Mouse (Mus musculus) heart, adult 8-10 months (tissue): Measurements from ENCODE around the gene Arhgef2. TPM values are rescaled to one million over a fixed set of nuclear protein-coding genes. Genes with fewer than 3 reads are reported as not detected.

ENCODE experiments used
- DNase-seq: peaks from one replicate; pipeline ENCODE4 v3.0.0; 2022; ENCODE audit warnings: low spot score
- total RNA-seq, 4 experiments: library from RNA; stranded (reverse); gene quantifications; 2 replicates each; pipeline ENCODE4 v1.2.4; 2022

The Arhgef2 gene
- total RNA-seq, 4 experiments from 2014 or later, result 38.8 to 45.9 (median 41.4) TPM

- no peak for DNase-seq
Measured at GRCm38 (mm10) chr3:88664095-88664494, 58.3 kb downstream of the Arhgef2 start.

- DNase-seq, result peak; percentile 90
Measured at GRCm38 (mm10) chr3:88677399-88677798, 71.6 kb downstream of the Arhgef2 start.

GRCm38 (mm10) chr3:88683814-88684213 is 78.0 kb downstream of the Arhgef2 start:
- DNase-seq, result no peak

GRCm38 (mm10) chr3:88684236-88684979 is 78.6 kb downstream of the Arhgef2 start:
- no peak for DNase-seq

- DNase-seq, result peak; percentile 99
Measured at GRCm38 (mm10) chr3:88684980-88685941, 79.5 kb downstream of the Arhgef2 start, which contains the start of gene Khdc4. TSS of gene Khdc4 (plus strand) at chr3:88685803.

- no peak for DNase-seq
Measured at GRCm38 (mm10) chr3:88685958-88686451, 80.2 kb downstream of the Arhgef2 start.

GRCm38 (mm10) chr3:88686734-88687611 is 81.2 kb downstream of the Arhgef2 start:
- no peak for DNase-seq

GRCm38 (mm10) chr3:88689079-88689478 is 83.3 kb downstream of the Arhgef2 start:
- DNase-seq, result no peak

- no peak for DNase-seq
Measured at GRCm38 (mm10) chr3:88695545-88695944, 89.8 kb downstream of the Arhgef2 start.

Other genes with a start within 250 kb of the Arhgef2 start
- under 1 TPM in 3 of 4 experiments, not detected in 1; 0.53 to 0.85 (median 0.69) TPM for gene Paqr6, start 241.4 kb upstream of the Arhgef2 start, total RNA-seq
- not detected for gene Bglap3, start 233.2 kb upstream of the Arhgef2 start, total RNA-seq
- gene Bglap2, start 227.3 kb upstream of the Arhgef2 start, total RNA-seq, result not detected
- not detected for gene Bglap, start 221.5 kb upstream of the Arhgef2 start, total RNA-seq
- gene Pmf1, start 195.6 kb upstream of the Arhgef2 start, total RNA-seq, result 10 to 100 TPM; 16.2 to 19.9 (median 16.7) TPM
- 10 to 100 TPM; 13.1 to 14.7 (median 14.1) TPM for gene Slc25a44, start 180.8 kb upstream of the Arhgef2 start, total RNA-seq
- 1 to 10 TPM; 2.6 to 4.7 (median 3.8) TPM for gene Sema4a, start 144.8 kb upstream of the Arhgef2 start, total RNA-seq
- 100 to 1,000 TPM; 112 to 127 (median 118) TPM for gene Lmna, start 96.0 kb upstream of the Arhgef2 start, total RNA-seq
- gene Mex3a, start 73.6 kb upstream of the Arhgef2 start, total RNA-seq, result under 1 TPM; 0.28 to 0.44 (median 0.33) TPM
- gene Rab25, start 57.7 kb upstream of the Arhgef2 start, total RNA-seq, result not detected
- gene Lamtor2, start 52.9 kb upstream of the Arhgef2 start, total RNA-seq, result 100 to 1,000 TPM; 104 to 116 (median 107) TPM
- gene Ubqln4, start 52.2 kb upstream of the Arhgef2 start, total RNA-seq, result 10 to 100 TPM; 68.8 to 90.5 (median 77.6) TPM
- gene Ssr2, start 30.1 kb upstream of the Arhgef2 start, total RNA-seq, result 10 to 100 TPM; 60.4 to 67.0 (median 64.4) TPM
- under 1 TPM in 1 of 4 experiments, not detected in 3; 0.23 TPM for gene Rxfp4, start 47.2 kb downstream of the Arhgef2 start, total RNA-seq
- gene Khdc4, start 79.8 kb downstream of the Arhgef2 start, total RNA-seq, result 10 to 100 TPM; 26.3 to 31.5 (median 27.8) TPM
- gene Rit1, start 110.9 kb downstream of the Arhgef2 start, total RNA-seq, result 10 to 100 TPM; 61.8 to 76.1 (median 67.9) TPM
- 1 to 10 TPM; 6.4 to 9.0 (median 7.7) TPM for gene Syt11, start 169.2 kb downstream of the Arhgef2 start, total RNA-seq
- 10 to 100 TPM; 19.6 to 20.3 (median 19.9) TPM for gene Gon4l, start 229.3 kb downstream of the Arhgef2 start, total RNA-seq